Mouse (Mus musculus): ENCODE results near the gene Mrps14.

DNA sequence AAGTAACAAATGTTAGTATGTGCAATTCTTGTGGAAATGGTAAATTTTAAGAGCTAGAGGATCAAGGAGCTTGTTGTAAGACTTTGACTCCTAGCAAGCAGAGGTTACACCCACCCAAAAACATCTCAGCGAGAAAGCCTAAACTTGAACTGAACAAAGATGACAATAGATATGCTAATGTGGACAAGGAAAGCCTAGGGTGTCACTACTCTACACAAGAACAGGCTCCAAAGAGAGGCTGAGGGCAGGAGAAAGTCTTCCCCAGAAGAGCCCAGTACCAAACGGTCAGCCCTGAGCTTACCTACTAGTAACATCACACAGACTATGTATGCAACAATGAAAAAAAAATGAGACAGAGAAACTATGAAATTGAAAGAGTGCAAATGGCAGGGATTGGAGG, 14.8 kb downstream of the Mrps14 start:
- TF ChIP-seq CTCF (IDR thresholded peaks at IDR 0.05; ENCODE audit: low read depth) = no peak
- TF ChIP-seq EP300 (IDR thresholded peaks at IDR 0.05; ENCODE audit: low read depth) = no peak
